Mouse (Mus musculus): ENCODE data around the gene Gas1. TPM values are rescaled to one million over a fixed set of nuclear protein-coding genes. Genes with fewer than 3 reads are reported as not detected.

The Gas1 gene
- total RNA-seq, 1 experiment from 2014 or later, result not detected

DNA sequence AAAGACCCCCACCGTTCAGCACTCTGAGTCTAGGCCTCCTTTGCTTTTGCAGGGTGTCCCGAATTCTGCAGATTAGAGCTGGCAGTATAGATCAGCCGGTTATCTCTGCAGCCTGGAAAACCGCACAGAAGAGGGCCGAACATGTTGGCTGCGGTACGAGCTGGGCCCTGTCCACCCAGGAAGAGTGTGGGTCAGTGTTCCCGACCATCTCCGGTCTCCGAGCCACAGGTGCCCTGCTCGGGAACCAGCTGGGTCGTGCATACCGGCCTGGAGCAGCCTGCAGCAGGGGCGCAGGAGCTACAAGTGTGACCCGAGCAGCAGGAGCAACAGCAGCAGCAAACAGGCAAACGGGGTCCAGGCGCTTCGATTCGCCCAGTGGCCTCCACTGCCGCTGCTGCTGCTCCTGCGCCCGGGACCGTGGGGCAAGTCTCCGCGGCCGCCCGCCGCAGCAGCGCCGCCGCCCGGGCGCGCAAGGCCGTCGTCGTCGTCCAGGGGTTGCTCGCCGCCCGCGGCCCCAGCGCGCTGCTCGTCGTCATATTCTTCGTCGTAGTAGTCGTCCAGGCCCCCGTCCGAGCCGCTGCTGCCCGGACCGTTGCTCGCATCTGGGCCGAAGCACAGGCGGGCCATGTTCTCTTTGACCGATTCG lies 1.6 kb downstream of the Gas1 start:
- ATAC-seq (replicated peaks in 1 of 2; ENCODE audit: insufficient read depth in 1 of 2, low FRiP score in 2 of 2, low TSS enrichment in 1 of 2, low read depth in 1 of 2, poor library complexity in 2 of 2, severe bottlenecking in 2 of 2), result no peak

DNA sequence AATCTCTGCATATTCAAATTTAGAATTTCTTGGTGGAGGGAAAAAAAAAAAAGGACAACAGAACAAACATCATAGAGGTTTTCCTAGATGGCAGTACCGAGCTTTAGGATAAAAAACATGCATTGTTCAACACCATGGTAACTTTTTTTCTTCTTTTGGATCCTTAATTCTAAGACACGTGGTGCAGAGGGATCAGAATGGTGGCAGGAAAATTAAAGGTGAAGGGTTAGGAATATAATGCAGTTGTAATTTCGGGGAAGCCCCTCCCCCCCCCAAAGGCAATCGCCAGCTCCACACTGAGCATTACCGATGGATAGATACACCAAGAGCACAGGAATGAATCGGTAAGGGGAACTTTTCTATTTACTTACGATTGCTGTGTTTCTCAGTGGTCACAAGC lies 2.2 kb downstream of the Gas1 start:
- no peak for ATAC-seq (replicated peaks in 1 of 2; ENCODE audit: insufficient read depth in 1 of 2, low FRiP score in 2 of 2, low TSS enrichment in 1 of 2, low read depth in 1 of 2, poor library complexity in 2 of 2, severe bottlenecking in 2 of 2)

DNA sequence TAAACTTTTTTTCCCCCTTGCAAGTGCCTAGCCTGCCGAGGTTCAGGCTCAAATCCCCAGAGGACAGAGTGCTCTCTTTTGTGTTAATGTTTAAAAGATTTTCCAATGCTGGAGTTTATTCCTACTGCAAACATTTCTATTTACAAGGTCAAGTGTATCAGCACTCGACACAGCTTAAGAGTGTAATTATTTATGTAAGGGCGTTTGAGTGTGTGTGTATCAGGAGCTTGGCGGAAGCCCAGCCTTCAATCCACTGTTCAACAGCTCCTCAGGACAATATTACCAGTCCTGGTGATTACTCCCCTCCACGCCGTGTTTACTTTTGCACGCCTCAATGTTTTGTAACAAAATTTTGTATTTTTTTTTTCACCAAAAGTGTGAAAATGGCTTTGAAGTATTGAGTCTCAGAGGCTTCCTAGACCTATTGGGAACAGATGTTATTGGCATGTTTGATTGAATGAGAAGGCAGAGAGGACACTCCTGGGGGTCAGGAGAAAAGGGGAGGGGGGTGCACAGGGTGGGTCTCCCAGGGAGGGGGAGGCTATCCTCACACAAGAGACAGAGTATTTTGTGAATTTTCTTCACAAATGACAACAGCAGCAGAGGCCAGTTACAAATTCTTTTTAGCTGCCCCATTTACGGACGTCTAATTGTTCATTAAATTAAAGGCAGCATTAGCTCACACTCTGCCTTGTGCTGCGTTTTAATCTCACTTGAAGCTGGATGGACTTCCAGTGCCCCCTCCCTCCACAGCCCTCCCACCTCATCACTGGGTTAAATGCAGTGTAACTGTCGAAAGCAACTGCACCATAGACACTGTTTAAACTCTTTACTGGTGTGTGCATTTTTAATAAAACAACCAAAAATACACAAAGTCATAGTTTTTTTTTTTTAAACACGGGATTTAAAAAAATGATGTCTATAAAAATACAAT lies 3.3 kb downstream of the Gas1 start:
- ATAC-seq (replicated peaks in 1 of 2; ENCODE audit: insufficient read depth in 1 of 2, low FRiP score in 2 of 2, low TSS enrichment in 1 of 2, low read depth in 1 of 2, poor library complexity in 2 of 2, severe bottlenecking in 2 of 2), result no peak

DNA sequence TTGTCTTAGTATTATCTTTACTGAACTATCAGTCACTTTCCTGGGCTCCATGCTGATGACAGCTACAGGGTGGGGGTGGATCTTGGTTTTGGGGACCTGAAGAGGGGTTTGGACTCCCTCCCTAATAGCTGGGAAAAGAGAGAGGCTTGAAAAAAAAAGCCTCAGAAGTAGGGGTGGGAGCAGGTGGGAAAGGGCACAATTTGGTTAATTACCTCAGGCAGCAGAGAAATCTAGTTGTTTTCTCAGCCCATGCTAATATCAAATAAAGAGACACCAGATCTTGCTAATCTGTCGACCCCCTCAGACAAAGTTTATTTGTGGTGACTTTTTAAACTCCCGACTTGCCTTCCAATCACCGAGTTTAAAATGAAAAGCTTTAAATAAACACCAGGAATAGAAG lies 4.0 kb downstream of the Gas1 start:
- no peak for ATAC-seq (replicated peaks in 1 of 2; ENCODE audit: insufficient read depth in 1 of 2, low FRiP score in 2 of 2, low TSS enrichment in 1 of 2, low read depth in 1 of 2, poor library complexity in 2 of 2, severe bottlenecking in 2 of 2)

DNA sequence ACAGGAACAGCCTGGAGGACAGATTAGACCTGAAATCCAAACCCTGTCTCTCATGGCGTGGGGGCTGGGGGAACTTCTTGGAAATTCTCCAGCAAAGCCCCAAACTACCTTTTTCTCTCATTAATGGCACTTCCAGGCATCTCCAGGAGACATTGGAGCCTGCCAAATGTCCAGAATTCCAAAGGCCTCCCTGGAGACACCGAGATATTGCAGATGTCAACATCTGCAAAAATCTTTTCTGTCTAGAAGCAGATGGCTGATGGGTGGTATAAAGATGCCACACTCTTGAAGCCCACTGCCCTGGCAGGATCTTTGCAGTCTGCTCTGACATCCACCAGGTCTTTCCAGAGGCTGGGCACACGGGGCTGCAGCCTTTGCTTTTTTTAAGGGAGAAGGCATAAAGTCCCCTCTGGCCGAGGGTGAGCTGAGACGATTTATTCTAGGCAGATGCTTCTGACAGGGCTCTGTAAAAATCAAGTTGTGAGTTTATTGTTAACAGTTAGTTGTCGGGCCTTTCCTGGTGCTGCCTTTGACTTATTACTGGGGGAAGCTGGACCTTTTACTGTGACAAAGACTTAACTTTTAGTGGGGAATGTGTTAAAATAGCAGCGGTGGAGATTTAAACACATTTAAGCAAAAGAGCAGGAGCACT lies 4.7 kb downstream of the Gas1 start:
- no peak for ATAC-seq (replicated peaks in 1 of 2; ENCODE audit: insufficient read depth in 1 of 2, low FRiP score in 2 of 2, low TSS enrichment in 1 of 2, low read depth in 1 of 2, poor library complexity in 2 of 2, severe bottlenecking in 2 of 2)

DNA sequence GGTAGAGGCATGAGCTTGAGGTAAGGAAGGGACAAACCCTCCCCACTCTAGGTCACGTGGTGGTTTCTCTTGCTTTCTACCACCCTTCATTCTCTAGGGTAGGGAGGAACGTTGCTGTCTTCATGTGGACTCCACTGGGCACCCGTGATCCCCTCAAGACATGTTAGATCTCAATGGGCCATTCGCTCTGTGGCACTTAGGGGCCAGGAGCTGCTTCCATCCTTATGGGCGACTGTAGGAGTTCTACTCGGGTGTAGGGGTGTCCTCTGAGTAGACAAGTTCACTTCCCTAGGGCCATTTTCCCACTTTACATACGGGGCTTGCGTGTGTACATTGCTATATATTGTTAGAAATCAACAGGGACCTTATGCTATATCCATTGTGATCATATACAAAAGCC lies 5.4 kb downstream of the Gas1 start:
- ATAC-seq (replicated peaks in 1 of 2; ENCODE audit: insufficient read depth in 1 of 2, low FRiP score in 2 of 2, low TSS enrichment in 1 of 2, low read depth in 1 of 2, poor library complexity in 2 of 2, severe bottlenecking in 2 of 2), result no peak

DNA sequence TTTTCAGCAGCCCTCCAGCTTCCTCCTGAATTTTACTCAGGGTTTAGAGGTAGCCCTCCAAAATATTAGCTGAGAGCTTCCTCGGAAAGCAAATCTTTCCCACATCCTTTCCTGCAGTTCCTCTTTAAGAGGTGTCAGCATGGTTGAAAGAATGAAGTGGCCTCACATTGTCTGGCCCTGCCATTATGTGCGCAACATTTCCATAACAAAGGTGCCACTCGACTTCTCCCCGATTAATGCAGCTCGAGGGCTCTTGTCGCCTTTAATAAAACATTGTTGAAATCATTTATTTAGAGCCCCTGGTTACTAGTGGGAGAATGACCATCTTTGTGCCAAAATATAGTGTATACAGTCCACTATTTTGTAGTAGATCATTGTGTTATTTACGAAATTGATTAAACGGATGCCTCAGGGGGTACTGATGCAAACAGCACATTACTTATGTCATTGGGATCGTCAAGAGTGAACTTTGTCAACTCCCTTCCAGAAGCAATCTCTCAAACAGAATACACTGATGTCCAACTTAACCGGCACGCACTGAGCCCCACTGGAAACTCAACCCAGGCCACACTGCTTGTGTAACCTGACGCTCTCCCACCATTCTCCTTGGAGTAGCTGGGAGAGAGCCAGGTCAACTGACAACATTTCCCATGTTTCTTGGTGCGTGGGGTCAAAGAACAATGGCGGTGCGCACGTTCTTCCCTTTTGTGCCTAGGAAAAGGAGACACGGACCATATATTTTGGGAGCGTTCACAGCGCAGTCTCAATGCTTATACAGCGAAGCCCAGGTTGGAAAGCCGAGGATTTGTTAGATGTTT lies 6.1 kb downstream of the Gas1 start:
- no peak for ATAC-seq (replicated peaks in 1 of 2; ENCODE audit: insufficient read depth in 1 of 2, low FRiP score in 2 of 2, low TSS enrichment in 1 of 2, low read depth in 1 of 2, poor library complexity in 2 of 2, severe bottlenecking in 2 of 2)

DNA sequence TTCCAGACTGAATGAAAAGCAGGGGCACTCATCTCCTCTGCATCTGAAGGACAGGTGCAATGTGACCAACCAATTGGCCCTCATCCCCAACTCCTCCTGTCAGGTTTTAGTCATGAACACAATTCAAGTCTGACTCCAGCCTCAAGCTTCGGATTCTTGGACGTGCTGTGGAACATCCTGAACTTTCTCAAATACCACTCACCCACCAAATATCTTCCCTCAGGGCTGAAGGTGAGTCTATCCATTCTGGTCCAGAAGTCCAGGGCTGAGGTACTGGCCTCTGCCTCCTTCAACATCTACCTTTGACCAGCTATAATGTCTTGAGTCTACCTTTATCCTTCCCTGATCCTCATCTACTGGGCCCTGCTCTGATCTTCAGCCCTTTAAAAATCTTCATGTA lies 8.1 kb downstream of the Gas1 start:
- ATAC-seq (replicated peaks in 1 of 2; ENCODE audit: insufficient read depth in 1 of 2, low FRiP score in 2 of 2, low TSS enrichment in 1 of 2, low read depth in 1 of 2, poor library complexity in 2 of 2, severe bottlenecking in 2 of 2), result no peak

DNA sequence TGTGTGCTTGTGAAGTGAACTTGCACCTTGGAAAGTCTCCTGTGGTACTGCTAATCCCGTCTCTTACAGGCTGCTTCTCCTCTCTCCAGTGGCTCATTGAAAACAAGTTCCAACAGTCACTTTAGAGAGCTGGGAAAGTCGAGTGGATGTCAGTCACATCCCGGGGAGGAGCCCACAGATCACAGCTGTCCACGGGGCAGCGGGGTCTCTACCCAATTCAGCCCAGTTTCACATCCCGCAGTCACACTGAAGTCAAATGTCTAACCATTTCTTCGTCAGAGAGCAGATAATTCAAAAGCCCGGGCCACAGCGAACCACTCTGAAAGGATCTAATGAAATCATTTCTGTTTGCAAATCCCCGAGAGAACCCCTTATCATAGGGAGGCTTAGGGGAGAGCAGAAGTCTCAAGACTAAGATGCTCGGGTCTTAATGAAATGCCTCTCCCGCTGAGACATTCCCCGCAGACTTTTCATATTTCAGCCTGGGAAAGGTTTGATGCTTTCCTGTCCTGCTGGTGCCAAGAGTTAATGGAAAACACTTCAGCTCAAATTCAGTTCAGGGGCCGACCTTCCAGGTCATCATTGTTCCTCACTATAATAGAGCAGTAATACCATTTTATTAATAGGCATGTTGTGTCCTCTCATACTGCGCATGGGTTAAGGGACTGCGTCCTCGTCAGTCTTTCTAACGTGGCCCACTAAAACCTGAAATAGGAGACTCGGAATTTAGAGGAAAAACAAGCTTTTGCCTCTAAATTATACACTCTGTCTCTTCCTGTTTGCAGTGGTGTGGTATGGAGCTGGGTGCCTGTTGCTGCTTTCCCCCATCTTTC lies 20.7 kb downstream of the Gas1 start:
- ATAC-seq (replicated peaks in 1 of 2; ENCODE audit: insufficient read depth in 1 of 2, low FRiP score in 2 of 2, low TSS enrichment in 1 of 2, low read depth in 1 of 2, poor library complexity in 2 of 2, severe bottlenecking in 2 of 2), result no peak

DNA sequence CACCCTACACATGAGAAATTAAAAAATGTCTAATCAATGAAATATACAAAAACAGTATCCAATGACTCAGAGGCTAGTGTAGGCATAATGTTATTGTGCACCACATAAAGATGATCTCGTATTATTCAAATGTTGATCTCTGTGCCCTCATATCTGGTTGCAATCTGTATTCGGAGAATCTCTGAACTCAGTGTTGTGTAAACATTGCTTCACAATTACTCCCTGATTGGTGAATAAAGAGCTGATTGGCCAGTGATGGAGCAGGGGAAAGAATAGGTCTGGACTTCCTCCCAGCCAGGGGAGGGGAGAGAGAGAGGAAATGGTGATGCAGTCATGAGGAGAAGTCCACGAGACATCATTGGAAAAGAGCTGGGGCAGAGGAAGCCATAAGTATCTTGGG lies 23.0 kb downstream of the Gas1 start:
- ATAC-seq (replicated peaks in 1 of 2; ENCODE audit: insufficient read depth in 1 of 2, low FRiP score in 2 of 2, low TSS enrichment in 1 of 2, low read depth in 1 of 2, poor library complexity in 2 of 2, severe bottlenecking in 2 of 2), result no peak

DNA sequence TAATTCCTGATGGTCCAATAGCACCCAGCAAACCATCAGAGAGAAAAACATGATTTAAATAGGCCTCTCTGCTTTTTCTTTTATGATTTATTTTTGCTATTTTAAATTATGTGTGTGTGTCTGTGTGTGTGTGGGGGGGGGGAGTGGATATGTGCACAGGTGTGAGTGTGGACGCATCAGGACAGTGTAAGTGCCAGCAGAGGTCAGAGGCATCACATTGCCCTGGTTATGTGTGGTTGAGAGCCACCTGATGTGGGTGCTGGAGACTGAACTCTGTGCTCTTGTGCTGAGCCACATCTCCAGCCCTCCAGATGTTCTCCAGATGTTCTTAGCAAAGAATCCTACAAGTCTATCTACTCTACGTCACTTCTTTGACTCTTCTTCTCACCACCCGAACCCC lies 28.9 kb downstream of the Gas1 start:
- ATAC-seq (replicated peaks in 1 of 2; ENCODE audit: insufficient read depth in 1 of 2, low FRiP score in 2 of 2, low TSS enrichment in 1 of 2, low read depth in 1 of 2, poor library complexity in 2 of 2, severe bottlenecking in 2 of 2), result no peak

DNA sequence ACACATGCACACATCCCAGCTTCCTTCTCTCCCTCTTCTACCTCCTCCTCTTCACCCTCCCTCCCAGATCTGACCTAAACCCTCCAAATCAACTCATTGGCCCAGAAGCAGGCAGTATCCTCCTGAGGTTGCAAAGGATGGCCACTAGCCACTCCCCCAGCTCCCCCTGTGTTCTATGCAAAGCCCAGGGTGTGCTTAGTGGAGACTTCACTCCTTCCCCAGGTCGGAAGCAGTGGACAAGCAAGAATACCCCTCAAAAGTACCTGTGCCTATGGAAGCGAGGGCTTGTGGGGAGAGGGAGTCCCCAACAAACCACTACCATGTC lies 29.3 kb downstream of the Gas1 start:
- ATAC-seq (replicated peaks in 1 of 2; ENCODE audit: insufficient read depth in 1 of 2, low FRiP score in 2 of 2, low TSS enrichment in 1 of 2, low read depth in 1 of 2, poor library complexity in 2 of 2, severe bottlenecking in 2 of 2), result no peak

DNA sequence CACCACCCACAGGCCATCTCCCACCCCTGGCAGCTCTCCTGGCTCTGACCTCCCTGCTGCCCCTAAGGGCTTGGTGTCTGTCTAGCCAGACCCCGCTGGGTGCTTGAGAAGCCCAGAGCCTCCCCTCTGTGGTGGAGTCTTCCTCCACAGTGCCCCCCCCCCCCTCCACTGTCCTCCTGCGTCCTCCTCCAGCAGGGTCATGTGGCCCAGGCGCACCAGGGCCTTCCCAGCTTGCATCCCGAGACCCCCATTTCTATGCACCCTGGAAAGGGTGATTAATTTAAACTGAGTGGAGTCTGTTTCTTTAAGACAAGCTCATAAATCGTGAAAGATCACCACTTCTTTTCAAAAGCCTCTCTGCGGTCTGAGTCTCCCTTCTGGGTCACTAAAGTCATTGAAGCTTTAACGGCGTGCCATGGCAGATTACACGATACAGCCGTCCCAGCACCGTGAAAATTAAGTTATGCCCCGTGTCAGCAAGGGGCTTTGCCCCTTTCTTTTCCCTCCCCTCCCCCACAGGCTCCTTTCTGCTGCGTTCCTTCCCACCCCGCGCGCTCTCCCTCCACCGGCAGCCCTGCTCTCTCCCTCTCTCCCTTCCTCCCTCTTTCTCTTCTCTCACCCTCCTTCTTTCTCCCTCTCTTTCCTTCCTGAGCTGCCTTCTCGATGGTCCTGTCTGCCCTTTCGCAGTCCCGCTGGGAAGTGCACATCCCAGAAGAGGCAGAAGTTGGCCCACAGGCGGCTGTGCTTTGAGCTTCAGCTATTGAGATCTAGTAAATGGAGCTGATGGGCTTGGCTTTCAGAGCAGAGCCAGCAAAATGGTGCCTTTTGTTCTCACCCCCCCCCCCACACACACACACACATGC lies 29.9 kb downstream of the Gas1 start:
- no peak for ATAC-seq (replicated peaks in 1 of 2; ENCODE audit: insufficient read depth in 1 of 2, low FRiP score in 2 of 2, low TSS enrichment in 1 of 2, low read depth in 1 of 2, poor library complexity in 2 of 2, severe bottlenecking in 2 of 2)

DNA sequence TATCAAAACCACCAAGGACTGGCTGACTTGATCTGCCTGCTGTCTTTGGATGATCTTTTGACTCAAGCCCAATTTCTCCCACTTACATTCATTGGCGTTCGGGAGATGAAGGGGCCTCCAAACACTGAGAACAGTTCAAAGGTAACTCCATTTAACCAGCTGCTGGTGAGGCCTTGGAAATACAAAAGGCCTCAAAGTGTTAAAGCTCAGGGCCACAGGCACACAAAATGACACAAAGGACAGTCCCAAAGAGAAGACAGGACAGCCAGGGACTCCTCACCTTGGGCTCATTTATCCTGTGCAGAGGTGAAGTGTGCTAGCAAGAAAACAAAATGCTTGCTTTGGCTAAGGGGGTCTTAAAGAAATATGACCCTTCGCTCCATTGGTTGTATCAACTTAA lies 30.9 kb downstream of the Gas1 start:
- ATAC-seq (replicated peaks in 1 of 2; ENCODE audit: insufficient read depth in 1 of 2, low FRiP score in 2 of 2, low TSS enrichment in 1 of 2, low read depth in 1 of 2, poor library complexity in 2 of 2, severe bottlenecking in 2 of 2), result no peak

DNA sequence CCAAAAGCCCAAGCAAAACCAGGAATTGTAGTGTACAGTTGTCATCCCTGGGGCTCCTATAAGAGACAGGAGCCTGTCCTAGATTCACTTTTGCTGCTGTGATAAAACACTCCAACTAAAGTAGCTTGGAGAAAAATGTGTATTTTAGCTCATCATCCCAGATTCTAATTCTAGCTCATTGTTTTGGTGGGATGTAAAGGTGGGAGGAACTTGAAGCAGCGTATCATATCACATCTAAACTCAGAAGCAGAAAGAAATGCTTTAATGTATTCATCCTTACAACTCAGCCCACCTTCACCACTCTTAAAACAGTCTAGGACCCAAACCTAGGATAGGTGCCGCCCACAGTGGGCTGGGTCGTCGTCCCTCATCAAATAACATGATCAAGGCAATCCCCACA lies 40.2 kb downstream of the Gas1 start:
- no peak for ATAC-seq (replicated peaks in 1 of 2; ENCODE audit: insufficient read depth in 1 of 2, low FRiP score in 2 of 2, low TSS enrichment in 1 of 2, low read depth in 1 of 2, poor library complexity in 2 of 2, severe bottlenecking in 2 of 2)

DNA sequence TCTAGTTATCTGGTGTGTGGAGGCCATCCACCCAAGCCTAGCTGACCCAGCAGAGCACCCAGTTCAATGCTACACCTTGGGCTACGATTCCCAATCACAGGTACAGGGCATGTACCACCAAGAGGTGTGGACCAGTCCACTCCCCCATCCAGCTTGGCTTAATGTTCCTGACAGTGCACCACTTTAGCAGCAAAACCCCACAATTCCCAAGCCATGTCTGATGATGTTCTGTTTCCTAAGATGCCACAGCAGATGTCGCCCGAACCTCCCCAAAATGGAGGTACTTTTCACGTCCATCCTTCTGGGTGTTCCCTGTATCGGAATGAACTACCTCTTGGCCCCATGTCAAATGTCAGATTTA lies 42.7 kb downstream of the Gas1 start:
- ATAC-seq (replicated peaks in 1 of 2; ENCODE audit: insufficient read depth in 1 of 2, low FRiP score in 2 of 2, low TSS enrichment in 1 of 2, low read depth in 1 of 2, poor library complexity in 2 of 2, severe bottlenecking in 2 of 2), result no peak
